Mouse (Mus musculus) bone marrow, adult 2 months (tissue): ENCODE data around the gene Grn.
A peak's percentile ranks its signal among the peaks of the same experiment; 100 is the strongest.

Experiments used
- CTCF ChIP-seq: fragments of 200-500 bp; IDR thresholded peaks from 2 replicates; pipeline ENCODE4 v1.5.1; 2011; ENCODE audit warnings: low read length, control low read depth; ENCODE audit not compliant: control insufficient read depth, insufficient read depth
- POLR2A ChIP-seq: fragments of 200-500 bp; IDR thresholded peaks from 2 replicates; pipeline ENCODE4 v1.6.1; 2011; ENCODE audit warnings: low read depth, mild to moderate bottlenecking, control low read depth, low read length, borderline replicate concordance; ENCODE audit not compliant: control insufficient read depth

- TF ChIP-seq CTCF (no peak), POLR2A (peak; percentile 37; the same call in 1 of the 2 replicates)
Observed at GRCm38 (mm10) chr11:102467041-102467631, 37.0 kb downstream of the Grn start.
